Mouse (Mus musculus) hindbrain, embryonic 15.5 days (tissue): Measurements from ENCODE around the gene Srgap3. TPM values are rescaled to one million over a fixed set of nuclear protein-coding genes. Genes with fewer than 3 reads are reported as not detected.

ENCODE experiments used
- ATAC-seq: fragments of 200-750 bp; cut with Nextera tagmentation; 2 replicates; pipeline ENCODE4 v1.8.0; 2017; ENCODE audit warnings: low read depth, moderate number of reproducible peaks, moderate TSS enrichment; ENCODE audit not compliant: low FRiP score
- H3K27ac ChIP-seq: fragments of 300-500 bp; sonication (generic); replicated peaks from 2 replicates; pipeline ENCODE4 v1.5.1; 2015; ENCODE audit warnings: mild to moderate bottlenecking, inconsistent platforms
- H3K27me3 ChIP-seq: fragments of 300-500 bp; sonication (generic); 2 replicates; pipeline ENCODE4 v1.6.1; 2015; ENCODE audit warnings: control low read depth, inconsistent platforms
- H3K36me3 ChIP-seq: fragments of 300-500 bp; sonication (generic); 2 replicates; pipeline ENCODE4 v1.6.1; 2015; ENCODE audit warnings: control low read depth, inconsistent platforms
- H3K4me1 ChIP-seq: fragments of 300-500 bp; sonication (generic); replicated peaks from 2 replicates; pipeline ENCODE4 v1.6.1; 2015; ENCODE audit warnings: control low read depth, inconsistent platforms
- H3K4me2 ChIP-seq: fragments of 300-500 bp; sonication (generic); 2 replicates; pipeline ENCODE4 v1.6.1; 2015; ENCODE audit warnings: moderate library complexity, mild to moderate bottlenecking, inconsistent platforms
- H3K4me3 ChIP-seq: fragments of 300-500 bp; sonication (generic); 2 replicates; pipeline ENCODE4 v1.5.1; 2015; ENCODE audit warnings: mild to moderate bottlenecking, inconsistent platforms
- H3K9ac ChIP-seq: fragments of 300-500 bp; sonication (generic); 2 replicates; pipeline ENCODE4 v1.6.1; 2015; ENCODE audit warnings: inconsistent platforms
- H3K9me3 ChIP-seq: fragments of 300-500 bp; sonication (generic); 2 replicates; pipeline ENCODE4 v1.6.1; 2016; ENCODE audit warnings: control low read depth, inconsistent platforms
- WGBS: fragments of 180-500 bp; shearing (Covaris S2); methylation state at CpG from one replicate; pipeline ENCODE4 v1.1.7; 2015; 5-methylcytosine and 5-hydroxymethylcytosine counted together
- polyA plus RNA-seq: library from polyadenylated mRNA; unstranded; fragments of >200 nt; fragmentation: Nextera tagmentation; extraction: Ambion mirVana; gene quantifications from 2 replicates; pipeline ENCODE4 v1.2.1, GENCODE M21; 2015

Srgap3 gene
- polyA plus RNA-seq, 1 experiment from 2014 or later: 30.5 TPM

DNA sequence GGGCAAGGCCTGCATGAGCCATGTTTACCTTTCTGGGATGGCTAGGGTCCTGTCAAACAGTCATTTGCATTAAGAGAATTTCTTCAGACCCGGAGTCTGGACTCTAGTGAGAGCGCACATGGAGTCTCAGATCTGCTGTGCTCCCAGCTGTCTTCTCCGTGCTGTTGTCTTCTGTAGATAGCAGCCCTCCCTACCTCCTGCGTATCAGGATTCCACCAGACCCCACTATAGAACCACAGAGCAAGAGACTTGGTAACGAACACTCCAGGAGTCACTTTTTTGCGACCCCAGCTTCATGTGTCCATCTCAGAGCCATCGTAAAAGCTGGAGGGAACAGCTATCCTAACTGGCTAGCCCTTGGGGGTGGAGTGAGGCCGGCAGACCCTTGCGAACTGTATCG, 25.1 kb upstream of the Srgap3 start:
- WGBS: 16% methylated on average over 10 of the region's 10 CpGs

DNA sequence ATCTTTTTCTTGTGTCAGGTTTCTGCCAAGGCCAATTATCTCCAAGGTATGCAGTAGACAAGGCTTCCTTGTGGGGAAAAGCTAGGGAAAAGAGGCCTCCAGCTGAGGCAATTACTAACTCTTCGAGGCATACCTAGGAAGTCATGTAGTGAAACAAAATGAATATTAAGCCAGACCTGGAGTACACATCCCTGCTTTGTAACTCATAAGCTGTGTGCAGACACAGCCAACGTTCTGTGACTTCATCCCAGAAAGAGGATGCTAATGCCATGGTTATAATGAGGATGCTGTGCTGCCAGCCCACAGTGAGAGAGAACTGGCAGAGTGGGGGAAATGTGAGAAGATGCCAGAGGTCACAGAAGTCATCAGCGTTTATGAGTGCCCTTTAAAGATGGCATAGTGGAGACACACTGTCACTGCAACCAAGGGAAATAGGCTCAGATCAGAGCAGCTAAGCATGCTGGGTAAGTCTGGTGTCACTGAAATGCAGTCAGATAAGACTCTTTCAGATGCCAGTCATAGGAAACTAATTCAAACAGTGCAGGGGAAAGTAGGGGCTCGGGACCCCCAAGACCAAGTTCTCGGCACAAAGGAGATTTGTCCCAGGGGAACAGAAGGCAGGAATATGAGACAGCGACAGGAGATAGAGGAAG, 24.2 kb upstream of the Srgap3 start:
- Histone ChIP-seq H3K4me1 (peaks cover 54% of the 10 kb centered on the region), H3K9ac (no peak overlapping the region), H3K27ac (peak overlapping the region; percentile 86), H3K4me2 (peak overlapping the region; percentile 33; the same call in 1 of the 2 replicates), H3K36me3 (no peaks in the 10 kb centered on the region), H3K27me3 (no peaks in the 10 kb centered on the region), H3K4me3 (no peak overlapping the region), H3K9me3 (no peaks in the 10 kb centered on the region)
- ATAC-seq: no peak
- 18% methylated on average over 6 of the region's 6 CpGs for WGBS

More for the DNA sequence above, 25.1 kb upstream of the Srgap3 start:
- Histone ChIP-seq H3K36me3 (no peaks in the 10 kb centered on the region), H3K4me3 (no peak overlapping the region), H3K4me1 (peaks cover 62% of the 10 kb centered on the region), H3K9ac (no peak overlapping the region), H3K9me3 (no peaks in the 10 kb centered on the region), H3K27me3 (no peaks in the 10 kb centered on the region), H3K4me2 (peak overlapping the region; percentile 33), H3K27ac (peak overlapping the region; percentile 86)
- no peak for ATAC-seq

DNA sequence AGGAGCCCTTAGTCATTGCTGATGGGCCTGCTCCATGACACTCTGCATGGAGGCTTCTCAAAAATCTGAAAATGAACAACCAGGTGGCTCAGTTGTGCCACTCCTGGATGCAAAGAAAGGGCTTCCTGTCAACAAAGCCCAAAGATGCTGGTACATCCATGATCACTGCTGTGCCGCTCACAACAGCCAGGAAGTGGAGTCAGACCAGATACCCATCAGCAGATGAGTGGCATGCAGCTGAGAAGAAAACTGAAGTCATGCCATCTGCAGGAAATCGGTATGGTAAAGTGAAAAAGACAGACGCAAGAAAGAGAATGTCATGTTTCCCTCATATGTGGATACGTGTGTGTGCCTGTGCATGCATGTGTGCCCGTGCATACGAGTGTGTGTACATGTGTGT, 20.3 kb upstream of the Srgap3 start:
- H3K4me1 ChIP-seq: peaks cover 19% of the 10 kb centered on the region
- ATAC-seq: no peak
- H3K9me3 ChIP-seq: no peaks in the 10 kb centered on the region
- no peak overlapping the region for H3K4me2 ChIP-seq
- WGBS: 96% methylated on average over 6 of the region's 6 CpGs
- H3K27me3 ChIP-seq: no peaks in the 10 kb centered on the region
- no peak overlapping the region for H3K27ac ChIP-seq
- no peak overlapping the region for H3K9ac ChIP-seq
- no peak overlapping the region for H3K4me3 ChIP-seq
- no peaks in the 10 kb centered on the region for H3K36me3 ChIP-seq

DNA sequence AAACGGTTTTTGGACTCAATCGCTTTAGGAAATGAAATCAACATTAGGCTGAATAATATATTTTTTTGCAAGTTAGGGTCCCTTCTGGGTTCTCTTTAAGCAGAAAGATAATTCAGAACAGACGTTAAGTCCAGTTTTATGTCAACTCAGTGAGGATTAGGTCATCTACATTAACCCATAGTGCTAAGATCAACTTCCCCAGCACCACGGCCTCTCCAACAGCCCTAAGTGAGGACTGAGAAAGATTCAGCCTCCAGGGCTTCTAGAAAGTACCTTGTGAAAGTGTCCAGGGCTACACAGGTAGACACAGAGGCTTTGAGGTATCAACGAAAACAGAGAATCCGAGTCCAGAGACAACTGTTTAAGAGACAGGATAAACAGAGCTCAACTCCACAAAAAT, 11.3 kb upstream of the Srgap3 start:
- Histone ChIP-seq H3K9ac (no peak overlapping the region), H3K27me3 (no peaks in the 10 kb centered on the region), H3K9me3 (no peaks in the 10 kb centered on the region), H3K4me3 (no peak overlapping the region), H3K27ac (no peak overlapping the region), H3K4me1 (0 out of 2 replicates have a peak, but pooled peaks cover 3% of the 10 kb centered on the region), H3K36me3 (no peaks in the 10 kb centered on the region), H3K4me2 (no peak overlapping the region)
- ATAC-seq: no peak
- 50% methylated on average over 6 of the region's 6 CpGs for WGBS

DNA sequence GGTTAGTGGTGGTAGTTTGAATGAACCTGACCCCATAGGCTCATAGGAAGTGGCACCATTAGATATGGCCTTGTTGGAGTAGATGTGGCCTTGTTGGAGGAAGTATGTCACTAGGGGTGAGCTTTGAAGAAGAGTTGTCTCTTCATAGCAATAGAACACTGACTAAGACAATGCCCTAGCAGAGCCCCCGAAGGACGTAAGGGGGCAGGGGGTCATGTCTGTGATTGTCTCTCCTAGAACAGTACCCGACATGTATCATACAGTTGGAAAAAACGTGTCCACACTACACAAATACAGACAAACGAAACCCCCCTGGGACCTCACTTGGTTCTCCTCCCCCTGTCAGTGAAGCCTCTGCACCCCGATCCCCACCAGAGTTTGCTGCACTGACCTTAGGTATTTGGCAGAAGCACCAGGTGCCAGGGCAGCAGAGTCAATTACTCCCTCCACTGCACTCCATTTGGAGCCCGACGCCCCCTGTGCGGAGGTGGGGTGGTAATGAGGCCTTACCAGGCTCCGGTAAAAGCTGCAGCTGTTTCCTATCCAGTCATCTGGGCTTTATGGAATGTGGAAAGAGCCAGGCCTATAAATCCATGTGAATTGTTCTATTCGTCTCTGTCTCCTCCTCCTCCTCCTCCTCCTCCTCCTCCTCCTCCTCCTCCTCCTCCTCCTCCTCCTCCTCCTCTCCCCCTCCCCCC, 10.7 kb upstream of the Srgap3 start:
- no peak overlapping the region for H3K9ac ChIP-seq
- ATAC-seq: 0 out of 2 replicates have a peak, but pooled peaks have one; percentile 21
- H3K27ac ChIP-seq: no peak overlapping the region

DNA sequence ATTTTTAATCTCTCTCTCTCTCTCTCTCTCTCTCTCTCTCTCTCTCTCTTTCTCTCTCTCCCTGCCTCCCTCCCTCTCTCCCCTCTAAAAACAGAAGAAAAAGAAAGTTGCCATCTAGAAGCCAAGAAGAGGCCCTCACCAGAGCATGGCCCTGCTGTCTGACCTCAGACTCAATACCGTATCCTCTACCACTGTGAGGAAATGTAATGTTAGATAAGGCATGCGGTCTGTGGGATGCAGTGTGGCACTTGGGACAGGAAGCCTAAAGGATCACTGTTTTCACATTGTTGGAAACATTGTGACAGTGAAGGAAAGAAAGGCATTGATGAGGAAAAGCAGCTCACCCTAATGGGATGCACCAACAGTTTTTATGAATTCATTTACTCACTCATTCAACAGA, 8.7 kb upstream of the Srgap3 start:
- Histone ChIP-seq H3K27me3 (no peaks in the 10 kb centered on the region), H3K4me2 (no peak overlapping the region), H3K36me3 (no peaks in the 10 kb centered on the region), H3K9me3 (no peaks in the 10 kb centered on the region), H3K4me1 (0 out of 2 replicates have a peak, but pooled peaks cover 3% of the 10 kb centered on the region), H3K9ac (no peak overlapping the region), H3K4me3 (no peak overlapping the region), H3K27ac (no peak overlapping the region)
- ATAC-seq: no peak
- WGBS: 70% methylated on average over 2 of the region's 2 CpGs

More for the DNA sequence above, 10.7 kb upstream of the Srgap3 start:
- Histone ChIP-seq H3K4me1 (0 out of 2 replicates have a peak, but pooled peaks cover 3% of the 10 kb centered on the region), H3K9me3 (no peaks in the 10 kb centered on the region), H3K27me3 (no peaks in the 10 kb centered on the region), H3K36me3 (no peaks in the 10 kb centered on the region), H3K4me3 (no peak overlapping the region), H3K4me2 (no peak overlapping the region)
- WGBS: 27% methylated on average over 11 of the region's 11 CpGs

DNA sequence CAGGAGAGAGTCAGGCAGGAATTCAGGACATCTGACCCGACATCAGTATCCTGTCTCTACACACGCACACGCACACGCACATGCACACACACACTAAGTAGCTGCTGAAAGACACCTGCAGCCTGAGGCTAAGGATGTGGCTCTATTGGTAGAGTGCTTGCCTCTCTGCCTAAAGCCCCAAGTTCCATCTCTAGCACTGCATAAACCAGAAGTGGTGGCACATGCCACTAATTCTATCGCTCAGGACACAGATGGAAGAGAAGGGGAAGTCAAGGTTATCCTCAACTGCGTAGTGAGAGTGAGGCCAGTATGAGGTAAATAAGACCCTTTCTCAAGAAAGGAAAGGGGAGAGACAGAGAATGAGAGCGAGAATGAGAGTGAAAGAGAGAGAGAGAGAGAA, 6.8 kb upstream of the Srgap3 start:
- H3K9ac ChIP-seq: no peak overlapping the region
- H3K4me2 ChIP-seq: no peak overlapping the region
- H3K27ac ChIP-seq: no peak overlapping the region
- H3K27me3 ChIP-seq: no peaks in the 10 kb centered on the region
- WGBS: 88% methylated on average over 7 of the region's 7 CpGs
- H3K4me1 ChIP-seq: peaks cover 8% of the 10 kb centered on the region
- no peak for ATAC-seq
- no peaks in the 10 kb centered on the region for H3K9me3 ChIP-seq
- no peak overlapping the region for H3K4me3 ChIP-seq
- H3K36me3 ChIP-seq: no peaks in the 10 kb centered on the region

DNA sequence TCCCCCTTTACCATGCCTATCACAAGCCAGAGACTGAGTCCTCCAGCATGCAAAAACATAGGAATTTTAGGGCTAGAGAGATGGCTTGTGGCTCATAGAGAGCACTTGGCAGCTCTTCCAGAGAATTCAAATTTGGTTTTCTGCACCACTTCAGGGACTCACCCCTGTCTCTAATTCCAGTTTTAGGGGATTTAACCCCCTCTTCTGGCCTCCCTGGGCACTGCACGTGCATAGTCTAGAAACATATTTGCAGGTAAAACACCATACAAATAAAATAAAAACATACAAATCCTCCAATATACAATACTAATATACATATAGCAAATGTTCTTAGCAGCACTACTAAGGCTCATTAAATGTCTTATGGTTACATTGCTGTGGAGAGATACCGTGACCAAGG, 4.2 kb upstream of the Srgap3 start:
- Histone ChIP-seq H3K4me2 (no peak overlapping the region), H3K27me3 (no peaks in the 10 kb centered on the region), H3K36me3 (no peaks in the 10 kb centered on the region), H3K9me3 (no peaks in the 10 kb centered on the region), H3K4me3 (no peak overlapping the region), H3K9ac (no peak overlapping the region), H3K4me1 (peaks cover 22% of the 10 kb centered on the region), H3K27ac (no peak overlapping the region)
- 84% methylated on average over 2 of the region's 2 CpGs for WGBS
- ATAC-seq: no peak

DNA sequence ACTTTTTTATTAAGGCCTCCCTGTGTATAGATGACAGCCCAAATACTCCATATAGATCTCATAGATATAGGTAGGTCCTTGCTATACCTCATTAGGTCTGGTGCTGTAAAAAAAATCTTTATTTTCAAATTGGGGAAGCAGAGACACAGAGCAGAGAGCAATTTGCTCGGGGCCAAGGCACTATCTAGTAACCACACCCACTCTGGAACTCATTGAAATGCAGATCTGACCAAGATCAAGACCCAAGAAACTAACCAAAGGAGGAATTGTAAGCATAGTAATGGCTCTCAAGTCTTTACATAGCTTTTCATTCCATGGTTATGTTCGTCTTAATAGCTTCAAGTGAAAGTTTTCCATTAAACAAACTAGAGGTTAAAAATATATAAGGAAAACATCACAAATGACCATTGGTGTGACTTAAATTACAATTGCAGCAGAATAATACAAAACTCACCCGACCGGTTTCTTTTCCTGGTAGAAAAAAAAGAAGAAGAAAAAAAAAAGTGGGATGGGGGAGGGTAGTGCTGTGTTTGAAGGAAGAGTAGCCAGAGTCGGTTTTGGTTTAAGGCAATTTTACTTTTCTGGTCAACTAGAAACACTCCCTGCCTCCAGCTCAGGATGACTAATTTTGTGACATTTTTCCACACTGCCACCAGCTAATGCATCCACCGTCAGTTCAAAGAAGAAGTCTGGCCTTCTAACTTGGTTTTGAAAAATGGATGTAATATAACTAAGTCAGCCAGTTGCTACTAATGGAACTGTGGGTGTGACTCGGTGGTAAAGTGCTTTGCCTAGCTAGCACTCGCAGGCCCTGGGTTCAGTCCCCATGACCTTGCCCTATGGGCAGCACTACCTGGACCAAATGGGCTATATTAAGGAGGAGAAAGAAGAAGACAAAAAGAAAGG, 3.4 kb upstream of the Srgap3 start:
- H3K27ac ChIP-seq: no peak overlapping the region
- H3K9me3 ChIP-seq: no peaks in the 10 kb centered on the region
- peaks cover 22% of the 10 kb centered on the region for H3K4me1 ChIP-seq
- no peak for ATAC-seq
- no peaks in the 10 kb centered on the region for H3K36me3 ChIP-seq
- H3K4me3 ChIP-seq: no peak overlapping the region
- 41% methylated on average over 8 of the region's 8 CpGs for WGBS
- no peak overlapping the region for H3K9ac ChIP-seq
- no peak overlapping the region for H3K4me2 ChIP-seq
- H3K27me3 ChIP-seq: no peaks in the 10 kb centered on the region

DNA sequence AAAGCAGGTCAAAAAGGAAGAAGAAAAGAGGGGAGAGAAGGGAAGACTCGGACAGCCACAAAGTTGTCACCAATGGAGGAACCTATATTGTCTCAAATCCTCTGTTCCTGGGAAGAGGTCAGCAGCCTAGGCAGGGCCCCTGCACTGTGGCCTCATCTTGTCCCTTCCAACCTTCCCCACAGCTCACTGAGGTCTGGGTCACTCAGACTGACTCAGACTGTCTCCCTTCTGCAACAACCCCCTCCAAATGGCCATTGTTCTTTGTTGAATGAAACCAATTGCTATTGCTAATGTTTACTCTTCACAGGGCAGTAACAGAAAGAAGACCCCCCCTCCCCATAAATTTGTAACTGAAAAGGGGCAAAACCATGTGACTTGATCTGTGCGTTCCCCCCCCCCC, 2.2 kb upstream of the Srgap3 start:
- Histone ChIP-seq H3K9ac (no peak overlapping the region), H3K4me3 (no peak overlapping the region), H3K27me3 (no peaks in the 10 kb centered on the region), H3K27ac (no peak overlapping the region), H3K9me3 (no peaks in the 10 kb centered on the region), H3K4me2 (no peak overlapping the region), H3K36me3 (no peaks in the 10 kb centered on the region), H3K4me1 (peaks cover 24% of the 10 kb centered on the region)
- 11% methylated on average over 2 of the region's 2 CpGs for WGBS
- no peak for ATAC-seq

DNA sequence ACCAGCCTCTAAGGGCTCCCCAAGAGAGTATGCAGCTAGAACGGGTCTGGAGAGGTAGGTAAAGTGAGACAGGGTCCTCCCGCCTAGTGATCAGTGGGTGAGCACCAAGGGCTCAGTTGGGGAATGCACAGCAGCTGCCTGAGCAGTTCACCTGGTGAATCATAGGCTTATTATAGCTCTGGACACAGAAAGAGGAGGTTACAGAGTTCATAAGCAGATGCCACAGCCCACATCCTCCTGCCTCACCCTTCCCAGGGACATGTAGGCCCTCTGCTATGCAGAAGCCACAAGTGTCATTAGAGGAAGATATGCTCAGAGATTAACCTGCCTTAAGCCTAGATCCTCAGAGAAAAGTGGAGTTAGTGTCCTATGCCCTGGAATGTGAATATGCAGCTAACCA, 1.4 kb upstream of the Srgap3 start:
- H3K4me3 ChIP-seq: no peak overlapping the region
- no peaks in the 10 kb centered on the region for H3K9me3 ChIP-seq
- H3K4me1 ChIP-seq: peaks cover 32% of the 10 kb centered on the region
- no peak overlapping the region for H3K9ac ChIP-seq
- peak overlapping the region; percentile 96 for H3K27ac ChIP-seq
- 72% methylated on average over 2 of the region's 2 CpGs for WGBS
- H3K4me2 ChIP-seq: no peak overlapping the region
- no peaks in the 10 kb centered on the region for H3K36me3 ChIP-seq
- no peaks in the 10 kb centered on the region for H3K27me3 ChIP-seq
- no peak for ATAC-seq
